Mouse (Mus musculus) heart, postnatal 25 days (tissue): ENCODE measurements around the gene Pgap3. TPM values are rescaled to one million over a fixed set of nuclear protein-coding genes. Genes with fewer than 3 reads are reported as not detected.
"Not testable (repeated sequence)": the region's sequence is repeated elsewhere in the genome, so short reads cannot be mapped to it uniquely, and the experiment has no call there.

Experiments
- DNase-seq: peaks from one replicate; pipeline ENCODE4 v3.0.0; 2022; ENCODE audit warnings: low spot score
- intact Hi-C: fragments of 180-260 bp; cut with DNase I; formaldehyde crosslinking; loops from one replicate; pipeline ENCODE4 v1.15.1; 2025
- total RNA-seq, 2 experiments: library from RNA; stranded (reverse); gene quantifications; 2 replicates each; pipeline ENCODE4 v1.2.3; 2021

Gene Pgap3
- total RNA-seq, 2 experiments from 2014 or later, result 8.4 to 9.3 TPM

DNA sequence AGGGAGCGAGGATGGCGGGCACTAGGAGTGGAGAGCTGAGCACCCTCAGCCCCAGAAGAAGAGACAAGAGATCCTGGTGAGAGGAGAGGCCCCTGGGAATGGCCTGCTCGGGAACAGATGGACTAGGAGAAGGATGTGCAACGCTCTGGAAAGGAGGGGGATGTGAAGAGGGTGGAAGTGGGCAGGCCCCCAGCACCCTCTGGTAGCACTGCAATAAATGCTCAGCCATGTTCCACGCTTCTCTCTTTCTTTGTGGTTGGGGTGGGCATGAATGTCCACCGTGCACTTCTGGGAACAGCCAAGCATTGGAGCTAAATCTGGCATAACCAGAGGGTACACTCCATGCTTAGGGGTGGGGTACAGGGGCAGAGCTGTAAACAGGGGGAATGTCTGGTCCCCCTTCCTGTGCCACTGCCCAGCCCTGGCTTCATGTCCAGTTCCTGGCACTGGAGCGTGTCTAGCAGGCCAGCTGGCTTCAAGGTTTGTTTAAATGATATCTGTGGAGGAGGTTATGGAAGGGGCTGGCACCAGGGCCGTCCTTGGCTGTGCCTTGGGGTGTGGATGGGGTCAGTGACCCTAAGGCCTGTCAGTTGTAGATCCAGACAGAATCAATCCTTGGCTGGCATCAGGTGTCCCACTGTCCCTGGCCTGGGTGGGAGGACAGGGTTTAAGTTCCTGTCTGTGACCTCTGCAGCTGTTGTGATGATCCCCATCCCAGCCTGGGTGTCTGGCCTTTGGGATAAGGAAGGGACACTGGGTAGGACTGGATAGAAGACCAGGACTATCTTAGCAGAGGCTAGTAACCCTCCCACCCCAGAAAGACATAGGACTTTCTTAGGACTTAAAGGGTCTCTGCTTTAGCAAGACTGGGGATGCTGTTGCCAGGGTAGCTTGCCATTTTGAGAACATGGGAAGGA is 15.3 kb downstream of the Pgap3 start:
- intact Hi-C loops, result no loop called here
- DNase-seq, result no peak

DNA sequence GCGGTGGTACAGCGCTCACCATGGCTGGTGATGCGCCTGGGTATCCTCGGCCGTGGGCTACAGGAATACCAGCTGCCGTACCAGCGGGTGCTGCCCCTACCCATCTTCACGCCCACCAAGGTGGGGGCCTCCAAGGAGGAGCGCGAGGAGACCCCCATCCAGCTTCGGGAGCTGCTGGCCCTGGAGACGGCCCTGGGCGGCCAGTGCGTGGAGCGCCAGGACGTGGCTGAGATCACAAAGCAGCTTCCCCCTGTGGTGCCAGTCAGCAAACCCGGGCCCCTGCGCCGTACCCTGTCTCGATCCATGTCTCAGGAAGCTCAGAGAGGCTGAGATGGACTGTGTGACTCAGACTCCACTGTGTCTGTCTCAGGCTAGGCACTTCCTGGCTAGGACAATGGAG is 16.1 kb downstream of the Pgap3 start:
- DNase-seq, result no peak
- intact Hi-C loops, result no loop called here

DNA sequence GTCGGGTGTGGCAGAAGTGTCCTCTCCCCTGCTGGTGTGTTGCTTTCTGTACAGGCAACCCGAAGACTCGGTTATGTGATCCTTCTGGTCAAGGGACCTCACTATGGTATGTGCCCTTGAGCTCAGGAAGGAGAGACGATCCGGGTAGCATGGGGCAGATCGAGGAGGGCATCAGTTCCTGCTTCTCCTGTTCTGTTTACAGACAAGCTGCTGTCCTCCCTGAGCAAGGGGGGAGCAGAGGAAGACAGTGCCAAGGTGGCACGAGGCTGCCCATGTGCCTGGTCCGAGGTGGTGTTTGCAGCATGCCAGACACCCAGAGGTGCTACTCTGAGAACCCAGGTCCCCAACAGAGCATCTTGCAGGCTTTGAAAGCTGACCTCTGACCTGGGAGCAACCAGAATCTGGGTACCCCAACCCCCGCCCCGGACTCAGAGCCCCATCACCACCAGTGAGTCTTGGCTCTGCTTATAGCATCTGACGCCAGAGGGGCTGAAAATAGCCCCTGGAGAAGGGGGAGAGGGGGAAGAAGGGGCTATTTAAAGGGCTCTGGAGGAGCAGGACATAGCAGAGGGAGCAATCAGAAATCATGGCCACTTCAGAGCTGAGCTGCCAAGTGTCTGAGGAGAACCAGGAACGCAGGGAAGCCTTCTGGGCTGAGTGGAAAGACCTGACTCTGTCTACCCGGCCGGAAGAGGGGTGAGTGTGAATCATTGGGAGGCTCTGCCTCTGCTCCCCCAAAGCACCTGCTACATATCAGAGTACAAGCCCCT is 16.8 kb downstream of the Pgap3 start, which contains the start of gene Tcap:
Gene Tcap, plus strand, starts transcription at position 551 of the 770 bp plus-strand sequence.
- intact Hi-C loops, result no loop called here
- no peak for DNase-seq

DNA sequence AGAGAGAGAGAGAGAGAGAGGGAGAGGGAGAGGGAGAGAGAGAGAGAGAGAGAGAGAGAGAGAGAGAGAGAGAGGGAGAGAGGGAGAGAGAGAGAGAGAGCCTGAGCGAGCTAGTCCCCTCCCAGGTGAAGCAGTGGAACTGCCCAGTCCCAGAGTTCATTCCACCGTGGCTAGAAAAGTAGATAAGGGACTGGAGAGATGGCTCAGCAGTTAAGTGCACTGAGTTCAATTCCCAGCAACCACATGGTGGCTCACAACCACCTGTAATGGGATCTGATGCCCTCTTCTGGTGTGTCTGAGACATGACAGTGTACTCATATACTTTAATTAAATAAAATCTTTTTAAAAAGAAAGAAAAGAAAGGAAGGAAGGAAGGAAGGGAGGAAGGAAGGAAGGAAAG is 17.9 kb downstream of the Pgap3 start:
- DNase-seq, intact Hi-C loops: not testable (repeated sequence)

DNA sequence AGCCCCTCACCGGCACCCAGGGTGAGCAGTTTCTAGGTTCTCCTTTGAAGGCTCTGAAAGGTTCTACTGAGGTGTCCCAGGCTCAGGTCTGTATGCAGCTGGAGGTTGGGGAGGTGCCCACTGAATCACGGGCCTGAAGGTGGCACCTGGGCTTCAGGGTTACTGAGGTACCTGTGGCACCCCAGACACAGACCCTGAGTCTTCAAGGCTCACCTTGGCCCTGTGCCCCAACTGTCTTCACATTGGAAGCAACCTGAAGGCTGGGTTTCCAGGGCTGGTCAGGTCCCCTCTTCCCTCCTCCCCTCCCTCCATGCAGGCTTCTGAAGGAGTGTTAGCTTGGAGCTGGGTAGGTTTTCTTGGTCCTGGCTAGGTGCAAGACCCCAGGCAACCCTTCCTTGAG is 18.6 kb downstream of the Pgap3 start:
- intact Hi-C loops, result no loop called here

DNA sequence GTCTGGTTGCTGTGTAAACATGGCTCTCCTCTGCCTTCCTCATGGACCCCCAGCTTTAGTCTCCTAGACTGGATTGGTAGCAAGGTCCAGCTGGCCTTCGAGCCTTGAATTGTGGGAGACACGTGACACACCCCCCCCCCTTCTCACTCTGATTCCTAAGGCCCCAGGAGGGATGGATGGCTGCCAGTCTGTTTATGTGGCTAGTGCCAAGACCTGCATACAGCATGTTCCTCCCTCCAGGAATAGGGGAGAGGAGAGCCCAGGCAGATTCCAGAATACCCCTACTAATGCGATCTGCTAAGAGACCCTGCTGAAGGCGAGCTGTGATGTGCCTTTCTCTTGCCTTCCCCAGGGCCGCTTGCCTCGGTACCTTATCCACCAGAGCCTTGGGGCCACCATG is 20.2 kb downstream of the Pgap3 start:
- intact Hi-C loops, result no loop called here
- no peak for DNase-seq

More for the DNA sequence above, 18.6 kb downstream of the Pgap3 start:
- no peak for DNase-seq

DNA sequence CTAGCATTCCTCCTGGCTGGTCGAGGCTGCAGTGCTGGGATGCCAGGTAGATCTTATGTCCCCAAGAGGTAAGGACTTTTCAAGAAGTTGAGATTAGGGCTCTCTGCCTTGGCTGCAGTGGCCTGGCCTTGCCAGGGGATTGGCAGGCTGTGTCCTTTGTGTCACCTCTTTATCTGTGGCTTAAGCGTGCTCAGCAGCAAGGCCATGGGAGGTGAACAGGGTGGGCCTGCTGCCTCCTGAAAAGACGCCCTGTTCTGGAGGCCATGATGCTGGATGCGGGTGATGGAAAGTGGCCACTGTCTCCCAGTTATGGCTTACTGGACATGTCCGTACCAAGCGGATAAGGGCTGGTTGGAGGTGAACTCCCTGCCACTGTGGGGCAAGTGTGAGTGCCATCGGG is 20.9 kb downstream of the Pgap3 start:
- intact Hi-C loops, result no loop called here
- DNase-seq, result no peak

DNA sequence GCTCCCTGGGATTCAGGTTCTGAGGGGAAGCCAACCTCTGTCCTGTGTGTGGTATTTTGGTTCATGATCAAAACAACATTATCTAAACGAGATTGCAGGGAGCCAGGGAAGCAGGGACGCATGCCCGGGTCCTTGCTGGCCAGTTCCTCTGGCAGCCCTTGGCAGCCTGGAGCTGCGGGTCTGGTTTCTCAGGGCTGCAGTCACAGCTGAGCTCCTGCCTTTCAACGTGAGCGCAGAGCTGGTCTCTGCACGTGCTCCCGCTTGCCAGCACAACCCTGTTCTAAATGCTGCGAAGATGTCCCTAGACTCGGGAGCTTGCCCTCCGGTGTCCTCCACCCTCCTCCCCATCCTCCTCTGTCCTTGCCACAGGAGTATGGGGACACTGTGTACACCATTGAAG is 22.5 kb downstream of the Pgap3 start:
- intact Hi-C loops, result no loop called here
- peak; percentile 56 for DNase-seq

DNA sequence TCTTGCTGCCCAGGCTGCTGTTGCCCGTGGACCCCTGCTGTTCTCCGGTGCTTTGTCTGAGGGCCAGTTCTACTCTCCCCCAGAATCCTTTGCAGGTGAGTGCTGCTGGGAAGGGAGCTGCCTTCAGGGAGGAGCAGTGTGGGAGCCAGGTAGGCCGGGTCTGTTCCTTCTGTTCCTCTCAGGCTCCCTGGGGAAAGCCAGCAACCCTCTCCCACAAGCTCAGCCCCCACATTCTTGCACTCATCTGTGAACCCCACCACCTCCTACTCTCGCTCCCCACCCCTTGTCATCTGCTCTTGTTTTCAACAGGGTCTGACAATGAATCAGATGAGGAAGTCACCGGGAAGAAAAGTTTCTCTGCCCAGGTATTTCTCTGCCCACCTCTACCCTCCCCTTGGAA is 23.5 kb downstream of the Pgap3 start:
- DNase-seq, result no peak
- intact Hi-C loops, result no loop called here

DNA sequence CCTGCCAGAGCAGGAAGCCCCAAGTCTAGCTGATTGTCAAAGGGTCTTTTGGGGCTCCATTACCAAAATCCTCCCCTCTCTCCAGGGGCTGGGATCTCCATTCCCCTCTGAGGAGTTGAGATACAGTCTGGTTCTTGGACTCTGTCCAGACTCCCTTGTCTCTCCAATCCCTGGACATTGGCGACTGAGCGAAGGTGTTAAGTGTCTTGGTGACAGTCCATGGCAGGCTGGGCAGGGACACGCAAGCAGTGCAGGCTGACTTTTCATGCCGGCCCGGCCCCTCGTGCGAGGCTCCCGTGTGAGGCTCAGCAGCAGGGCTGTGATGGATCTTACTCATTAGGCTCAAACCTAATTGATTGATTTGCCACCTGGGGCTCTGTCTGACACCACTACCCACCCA is 26.0 kb downstream of the Pgap3 start:
- DNase-seq, result no peak
- intact Hi-C loops, result no loop called here

DNA sequence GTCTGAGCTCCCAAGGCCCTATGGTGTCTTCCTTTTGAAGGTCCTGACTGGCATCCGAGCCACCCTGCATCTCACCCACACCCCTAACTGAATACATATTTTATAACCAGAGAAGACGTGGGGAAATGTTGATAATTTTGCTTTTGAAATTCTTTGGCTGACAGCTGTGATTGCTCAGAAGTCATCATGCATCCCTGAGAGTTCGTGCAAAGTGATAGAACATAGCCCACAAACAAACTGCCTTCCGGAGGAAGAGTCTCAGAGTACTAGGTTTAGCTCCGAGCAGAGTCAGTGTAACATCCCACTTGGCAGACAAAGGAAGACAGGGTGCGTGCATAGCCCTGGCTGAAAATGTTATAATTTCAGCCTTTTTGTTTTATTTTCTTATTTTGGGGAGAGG is 27.0 kb downstream of the Pgap3 start:
- intact Hi-C loops, result loop anchor here (2.0 kb wide), 1 partner anchor 30 kb away; no protein-coding TSS in a partner anchor
- no peak for DNase-seq

DNA sequence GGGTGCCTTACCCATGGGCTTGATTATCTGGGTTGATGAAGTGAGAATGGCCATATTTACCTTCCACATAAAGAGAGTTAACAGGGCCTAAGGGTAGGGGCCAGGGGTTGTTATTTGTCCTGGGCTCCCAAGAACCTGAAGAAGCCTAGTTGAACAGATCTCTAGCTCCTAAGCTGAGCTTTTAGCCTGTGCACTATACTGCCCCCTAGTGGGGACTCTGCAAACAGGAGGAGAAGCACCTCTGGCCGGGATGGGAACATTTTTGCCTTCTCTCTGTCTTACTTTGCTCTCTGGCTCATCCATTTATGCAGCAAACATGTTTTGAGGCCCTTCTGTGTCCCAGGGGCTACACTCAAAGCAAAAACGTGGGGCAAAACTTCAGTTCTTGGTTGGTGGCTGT is 27.9 kb downstream of the Pgap3 start:
- no peak for DNase-seq
- intact Hi-C loops, result loop anchor here (2.0 kb wide), 1 partner anchor 30 kb away; no protein-coding TSS in a partner anchor

DNA sequence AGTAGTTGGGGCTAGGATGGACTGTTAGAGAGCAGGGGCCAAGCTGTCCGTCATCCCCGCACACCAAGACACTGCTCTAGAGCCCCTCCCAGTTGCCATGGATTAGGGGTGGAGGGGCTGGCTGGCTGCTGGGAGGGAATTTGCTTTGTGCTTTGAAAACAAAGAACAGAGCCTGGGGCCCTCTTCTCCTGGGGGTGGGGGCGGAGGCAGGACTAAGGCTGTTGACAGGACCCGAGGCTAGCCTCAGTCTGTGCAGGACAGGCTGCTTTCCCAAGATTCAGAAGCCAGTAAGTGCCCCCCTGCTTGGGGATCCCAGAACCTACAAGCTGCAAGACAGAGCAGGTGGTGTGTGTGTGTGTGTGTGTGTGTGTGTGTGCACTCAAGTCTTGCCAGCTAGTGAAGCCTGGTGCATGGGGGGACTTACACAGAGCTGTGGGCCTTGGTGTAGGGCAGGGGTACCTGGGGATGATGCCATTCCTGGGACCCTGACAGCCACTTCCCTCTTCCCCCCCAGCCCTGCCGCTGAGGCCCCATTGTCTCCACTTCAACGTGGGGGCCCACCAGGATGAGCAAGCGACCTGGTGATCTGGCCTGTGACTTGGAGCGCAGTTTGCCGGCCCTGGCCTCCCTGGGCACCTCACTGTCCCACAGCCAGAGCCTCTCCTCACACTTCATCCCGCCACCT is 28.6 kb downstream of the Pgap3 start:
- intact Hi-C loops, result loop anchor here (2.0 kb wide), 1 partner anchor 29 kb away; no protein-coding TSS in a partner anchor
- DNase-seq, result no peak

DNA sequence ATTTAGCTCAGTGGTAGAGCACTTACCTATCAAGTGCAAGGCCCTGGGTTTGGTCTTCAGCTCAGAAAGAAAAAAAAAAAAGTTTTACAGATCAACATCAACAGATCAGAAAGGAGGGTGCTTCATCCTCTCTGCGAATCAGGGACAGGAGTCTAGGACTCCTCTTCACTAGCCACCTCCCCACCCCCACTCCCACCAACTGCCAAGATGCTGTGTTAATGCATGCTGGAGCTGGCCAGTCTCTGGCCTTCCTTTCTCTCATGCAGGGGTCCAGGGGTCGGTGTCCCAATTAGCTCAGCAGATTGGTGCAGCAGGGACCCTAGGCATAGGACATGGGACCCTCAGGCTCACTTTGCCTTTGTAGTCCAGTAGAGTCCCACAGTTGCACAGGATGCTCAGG is 29.7 kb downstream of the Pgap3 start:
- no peak for DNase-seq
- intact Hi-C loops, result no loop called here

DNA sequence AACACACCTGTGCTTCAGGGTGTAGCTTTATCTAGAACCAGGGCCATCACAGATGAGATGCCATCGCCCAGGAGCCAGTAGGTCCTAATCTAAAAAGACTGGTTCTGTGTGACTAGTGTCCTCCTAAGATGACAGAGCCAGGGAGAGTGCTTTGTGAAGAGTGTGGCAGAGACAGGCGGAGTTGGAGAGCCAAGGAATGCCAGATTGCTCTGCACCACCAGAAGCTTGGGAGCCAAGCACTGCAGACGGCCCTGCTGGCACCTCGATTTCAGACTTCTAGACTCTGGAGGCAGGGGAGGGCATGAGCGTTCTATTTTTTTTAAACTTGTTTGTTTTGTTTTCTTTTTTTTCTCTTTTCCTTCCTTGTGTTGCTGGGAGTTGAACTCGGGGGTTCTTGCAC is 31.0 kb downstream of the Pgap3 start:
- intact Hi-C loops, result no loop called here
- DNase-seq, result no peak

DNA sequence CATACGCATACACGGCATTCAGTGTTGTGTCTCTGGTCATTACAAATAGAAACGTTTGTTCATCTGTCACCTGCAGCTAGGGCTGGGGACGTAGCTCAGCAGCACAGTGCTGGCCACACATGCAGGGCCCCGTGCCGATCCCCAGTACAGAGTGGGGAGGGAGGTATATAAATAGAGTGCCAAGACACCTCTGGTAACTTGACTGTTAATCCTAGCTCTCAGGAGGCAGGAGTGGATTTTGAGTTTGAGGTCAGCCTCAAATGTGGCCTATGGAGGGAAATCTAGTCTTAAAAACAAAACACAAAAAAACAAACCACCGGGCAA is 32.5 kb downstream of the Pgap3 start:
- intact Hi-C loops, result no loop called here
- DNase-seq, result no peak

DNA sequence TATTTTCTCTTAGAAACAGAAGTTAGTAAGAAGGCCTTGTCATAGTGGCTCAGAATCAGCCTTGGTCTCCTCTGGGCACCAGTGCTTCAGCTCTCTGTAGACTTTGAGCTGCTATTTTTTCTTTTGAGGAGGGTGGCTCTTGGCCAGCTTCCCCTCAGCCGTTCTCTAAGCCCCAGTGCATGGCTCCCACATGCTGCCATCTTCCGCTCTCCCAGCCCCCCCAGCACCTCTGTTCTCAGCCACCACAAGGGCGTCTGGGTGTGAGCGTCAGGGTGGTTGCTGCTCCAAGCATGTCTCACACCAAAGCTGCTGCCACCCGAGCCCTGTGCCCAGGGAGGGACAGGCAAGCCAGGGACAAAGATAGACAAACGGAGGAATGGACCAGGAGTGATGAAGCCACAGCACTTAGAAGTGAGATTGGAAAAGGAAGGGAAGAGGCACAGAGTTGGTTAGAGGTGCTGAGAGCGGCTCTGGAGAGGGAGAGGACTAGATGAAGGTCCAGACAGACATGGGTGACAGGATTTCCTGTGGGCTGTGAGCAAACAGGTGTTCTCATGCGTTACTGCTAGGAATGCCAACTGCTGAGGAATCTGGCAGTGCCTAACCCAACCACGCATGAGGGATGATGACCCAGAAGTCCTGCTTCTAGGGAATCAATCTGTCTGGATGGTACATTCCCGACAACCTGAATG is 33.0 kb downstream of the Pgap3 start:
- intact Hi-C loops, result no loop called here
- DNase-seq, result no peak

DNA sequence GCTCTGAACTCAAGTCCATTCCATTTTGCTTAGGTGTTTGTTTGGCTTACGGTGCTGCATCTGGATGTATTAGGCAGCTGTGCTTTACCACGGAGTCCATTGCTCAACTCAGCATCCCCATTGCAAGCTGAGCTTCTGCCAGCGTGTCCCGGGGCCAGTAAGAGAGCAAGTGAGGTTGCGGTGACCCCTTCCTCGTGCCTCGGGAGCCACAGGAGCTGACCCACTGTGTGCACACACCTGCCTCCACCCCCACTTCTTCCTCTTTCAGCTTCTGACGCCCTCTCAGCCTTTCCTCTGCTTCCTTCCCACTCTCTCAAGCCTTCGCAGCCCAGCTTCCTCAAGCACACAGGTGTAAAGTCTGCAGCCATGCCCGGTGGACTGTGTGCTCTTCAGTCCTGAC is 34.0 kb downstream of the Pgap3 start:
- intact Hi-C loops, result no loop called here
- no peak for DNase-seq

DNA sequence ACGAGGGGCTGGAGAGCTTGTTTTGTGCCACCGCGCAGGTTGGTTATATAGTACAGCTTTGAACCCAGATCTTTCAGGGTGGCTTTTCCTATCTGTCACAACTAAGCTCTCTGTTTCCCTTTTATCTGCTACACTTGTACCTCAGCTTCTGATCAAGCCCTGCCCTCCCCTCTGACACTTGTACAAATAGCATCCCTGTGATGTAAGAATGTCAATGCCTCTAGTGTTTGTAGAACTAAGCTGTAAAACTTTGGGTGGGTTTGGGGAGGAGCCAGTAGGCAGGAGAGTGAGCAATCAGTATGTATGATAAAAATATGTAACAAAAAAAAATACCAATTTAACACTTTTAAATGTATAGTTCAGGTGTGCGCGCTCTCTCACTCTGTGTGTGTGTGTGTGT is 35.9 kb downstream of the Pgap3 start:
- DNase-seq, result no peak
- intact Hi-C loops, result no loop called here

DNA sequence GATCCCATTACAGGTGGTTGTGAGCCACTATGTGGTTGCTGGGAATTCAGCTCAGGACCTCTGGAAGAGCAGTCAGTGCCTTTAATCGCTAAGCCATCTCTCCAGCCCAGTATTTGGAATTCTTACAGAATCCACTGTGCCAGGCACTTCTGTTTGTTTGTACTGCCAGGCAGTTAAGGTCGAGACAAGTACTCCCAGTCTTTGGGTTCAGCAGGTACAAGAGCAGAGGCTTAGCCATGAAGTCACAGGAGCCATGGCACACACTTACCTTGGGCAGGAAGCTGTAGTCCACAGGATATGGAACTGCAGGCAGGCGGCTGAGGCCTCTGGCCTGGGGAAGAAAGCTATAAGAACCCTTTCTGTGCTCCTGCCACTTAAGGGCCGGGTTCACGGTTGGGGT is 36.5 kb downstream of the Pgap3 start:
- intact Hi-C loops, result no loop called here
- DNase-seq, result no peak
